10 mouse cellular contexts compared by ENCODE assay signal in genomic region chr12:108766866-108767265, GRCm38 (mm10). TPM values are rescaled to one million over a fixed set of nuclear protein-coding genes. Genes with fewer than 3 reads are reported as not detected.
A peak's percentile ranks its signal among the peaks of the same experiment; 100 is the strongest.
DNase-seq lines count a peak whose midpoint lies in the region; ATAC-seq lines count a peak whose summit lies in the region.
"Had no signal": no experiment of that assay in that cellular context is flagged by ENCODE, and none has a peak within 500 bp of the region (broad histone marks: within the 10 kb centered on the region; RNA-seq: fewer than 3 reads in every experiment).

No protein-coding gene starts in this region.

- ATAC-seq in forebrain, embryonic 13.5 days, result no peak
- ATAC-seq in forebrain, embryonic 12.5 days (ENCODE audit: low FRiP score), result no peak
- no peak for ATAC-seq in limb, embryonic 12.5 days (ENCODE audit: insufficient number of reproducible peaks, insufficient read depth, low FRiP score, low TSS enrichment, low read depth)
- no peak for ATAC-seq in intestine, embryonic 14.5 days (replicated peaks; ENCODE audit: low FRiP score, low TSS enrichment, low read depth)
- no peak for ATAC-seq in neural tube, embryonic 14.5 days (ENCODE audit: low read depth)

- H3K9me3 ChIP-seq in forebrain, embryonic 13.5 days (replicated peaks), result no peaks in the 10 kb centered on the region
- H3K9me3 ChIP-seq in forebrain, embryonic 12.5 days, result no peaks in the 10 kb centered on the region
- H3K9me3 ChIP-seq in limb, embryonic 12.5 days, result no peaks in the 10 kb centered on the region
- no peaks in the 10 kb centered on the region for H3K9me3 ChIP-seq in limb, embryonic 10.5 days (replicated peaks)
- no peaks in the 10 kb centered on the region for H3K9me3 ChIP-seq in intestine, embryonic 14.5 days (ENCODE audit: control insufficient read depth, low read length)
- H3K9me3 ChIP-seq in neural tube, embryonic 14.5 days (ENCODE audit: control insufficient read depth, low read length), result no peaks in the 10 kb centered on the region

- DNase-seq in limb, embryonic 10.5 days (ENCODE audit: low spot score), result no peak
- DNase-seq in intestine, embryonic 14.5 days (ENCODE audit: low spot score), result no peak
- no peak for DNase-seq in MN1 (ENCODE audit: low spot score)
- DNase-seq in B cell, adult 2 months, result no peak
- DNase-seq: cerebellum, adult 9-11 months; gastrocnemius, postnatal 14 days had no signal

- no peaks in the 10 kb centered on the region for H3K36me3 ChIP-seq in forebrain, embryonic 13.5 days (ENCODE audit: poor library complexity, severe bottlenecking)
- 0 out of 2 replicates have a peak, but pooled peaks cover 3% of the 10 kb centered on the region for H3K36me3 ChIP-seq in forebrain, embryonic 12.5 days (replicated peaks)
- H3K36me3 ChIP-seq in limb, embryonic 12.5 days, result no peaks in the 10 kb centered on the region
- 0 out of 2 replicates have a peak, but pooled peaks cover 6% of the 10 kb centered on the region for H3K36me3 ChIP-seq in limb, embryonic 10.5 days
- H3K36me3 ChIP-seq in intestine, embryonic 14.5 days (ENCODE audit: control insufficient read depth, insufficient read depth, low read length), result no peaks in the 10 kb centered on the region
- H3K36me3 ChIP-seq in neural tube, embryonic 14.5 days (ENCODE audit: control insufficient read depth, insufficient read depth, low read length), result no peaks in the 10 kb centered on the region

- 69% methylated on average over 7 of the region's 7 CpGs for WGBS in forebrain, embryonic 13.5 days
- 58% methylated on average over 7 of the region's 7 CpGs for WGBS in forebrain, embryonic 12.5 days
- 62% methylated on average over 7 of the region's 7 CpGs for WGBS in limb, embryonic 12.5 days
- 74% methylated on average over 7 of the region's 7 CpGs for WGBS in limb, embryonic 10.5 days
- 52% methylated on average over 7 of the region's 7 CpGs for WGBS in intestine, embryonic 14.5 days
- WGBS in neural tube, embryonic 14.5 days, result 38% methylated on average over 7 of the region's 7 CpGs

- no peak overlapping the region for H3K9ac ChIP-seq in forebrain, embryonic 13.5 days
- no peak overlapping the region for H3K9ac ChIP-seq in forebrain, embryonic 12.5 days
- H3K9ac ChIP-seq in limb, embryonic 12.5 days (replicated peaks), result no peak overlapping the region
- H3K9ac ChIP-seq in intestine, embryonic 14.5 days (ENCODE audit: low read length), result no peak overlapping the region
- no peak overlapping the region for H3K9ac ChIP-seq in neural tube, embryonic 14.5 days (replicated peaks; ENCODE audit: low read depth, low read length)

- no peak overlapping the region for H3K4me3 ChIP-seq in forebrain, embryonic 13.5 days
- H3K4me3 ChIP-seq in forebrain, embryonic 12.5 days (replicated peaks), result no peak overlapping the region
- H3K4me3 ChIP-seq in limb, embryonic 12.5 days (replicated peaks), result no peak overlapping the region
- H3K4me3 ChIP-seq in limb, embryonic 10.5 days, result no peak overlapping the region
- H3K4me3 ChIP-seq in intestine, embryonic 14.5 days (ENCODE audit: low read depth, low read length), result no peak overlapping the region
- H3K4me3 ChIP-seq in neural tube, embryonic 14.5 days (ENCODE audit: low read depth, low read length), result no peak overlapping the region

- H3K4me1 ChIP-seq in forebrain, embryonic 13.5 days, result 0 out of 2 replicates have a peak, but pooled peaks cover 10% of the 10 kb centered on the region
- no peaks in the 10 kb centered on the region for H3K4me1 ChIP-seq in forebrain, embryonic 12.5 days
- peaks cover 21% of the 10 kb centered on the region for H3K4me1 ChIP-seq in limb, embryonic 12.5 days (replicated peaks)
- H3K4me1 ChIP-seq in limb, embryonic 10.5 days, result peaks cover 24% of the 10 kb centered on the region
- H3K4me1 ChIP-seq in intestine, embryonic 14.5 days (replicated peaks; ENCODE audit: control insufficient read depth, insufficient read depth, low read length), result peaks cover 15% of the 10 kb centered on the region
- peaks cover 3% of the 10 kb centered on the region; the same call in 1 of the 2 replicates for H3K4me1 ChIP-seq in neural tube, embryonic 14.5 days (ENCODE audit: control insufficient read depth, insufficient read depth, low read length)

- no peak overlapping the region for H3K4me2 ChIP-seq in forebrain, embryonic 13.5 days
- no peak overlapping the region for H3K4me2 ChIP-seq in forebrain, embryonic 12.5 days
- no peak overlapping the region for H3K4me2 ChIP-seq in limb, embryonic 12.5 days
- H3K4me2 ChIP-seq in intestine, embryonic 14.5 days (ENCODE audit: low read length), result peak overlapping the region; percentile 60; the same call in 1 of the 2 replicates
- H3K4me2 ChIP-seq in neural tube, embryonic 14.5 days (ENCODE audit: low read depth, low read length), result peak overlapping the region; percentile 8; the same call in 1 of the 2 replicates

- no peaks in the 10 kb centered on the region for H3K27me3 ChIP-seq in forebrain, embryonic 13.5 days
- no peaks in the 10 kb centered on the region for H3K27me3 ChIP-seq in forebrain, embryonic 12.5 days
- no peaks in the 10 kb centered on the region for H3K27me3 ChIP-seq in limb, embryonic 12.5 days
- H3K27me3 ChIP-seq in limb, embryonic 10.5 days (ENCODE audit: low read depth, poor library complexity, severe bottlenecking), result no peaks in the 10 kb centered on the region
- no peaks in the 10 kb centered on the region for H3K27me3 ChIP-seq in intestine, embryonic 14.5 days (replicated peaks; ENCODE audit: control insufficient read depth, insufficient read depth, low read length)
- H3K27me3 ChIP-seq in neural tube, embryonic 14.5 days (ENCODE audit: control insufficient read depth, insufficient read depth, low read length), result no peaks in the 10 kb centered on the region

- H3K27ac ChIP-seq in forebrain, embryonic 13.5 days, result peak overlapping the region; percentile 10; the same call in 1 of the 2 replicates
- H3K27ac ChIP-seq in forebrain, embryonic 12.5 days, result no peak overlapping the region
- peak overlapping the region; percentile 87; the same call in 1 of the 2 replicates for H3K27ac ChIP-seq in limb, embryonic 12.5 days
- no peak overlapping the region for H3K27ac ChIP-seq in limb, embryonic 10.5 days
- H3K27ac ChIP-seq in intestine, embryonic 14.5 days (ENCODE audit: low read depth), result no peak overlapping the region
- H3K27ac ChIP-seq in neural tube, embryonic 14.5 days (ENCODE audit: low read depth, low read length), result no peak overlapping the region

RNA-seq across cellular contexts. Expression of gene Yy1, which starts 25.9 kb away (rescaled TPM):
- polyA plus RNA-seq in forebrain, embryonic 13.5 days (2015; fragmentation: Nextera tagmentation; extraction: Ambion mirVana), result 15.8 and 17.3 TPM in 2 replicates
- polyA plus RNA-seq in forebrain, embryonic 12.5 days (2016; fragmentation: Nextera tagmentation; extraction: Ambion mirVana), result 19.5 and 21.5 TPM in 2 replicates
- 23.8 and 24.0 TPM in 2 replicates for polyA plus RNA-seq in limb, embryonic 12.5 days (2016; fragmentation: Nextera tagmentation; extraction: Ambion mirVana)
- 16.9 and 19.0 TPM in 2 replicates for polyA plus RNA-seq in limb, embryonic 10.5 days (2016; fragmentation: Nextera tagmentation; extraction: Ambion mirVana)
- polyA plus RNA-seq in intestine, embryonic 14.5 days (2014; fragmentation: Nextera tagmentation; extraction: Ambion mirVana), result 18.4 and 20.5 TPM in 2 replicates
- polyA plus RNA-seq in neural tube, embryonic 14.5 days (2014; fragmentation: Nextera tagmentation; extraction: Ambion mirVana), result 14.9 and 15.2 TPM in 2 replicates

Comparison
In these comparisons a context has a peak if more than half of its experiments do, and no peak if none do; other contexts are left out.
1. H3K27ac ChIP-seq: peak in forebrain, embryonic 13.5 days (single experiment) and limb, embryonic 12.5 days (single experiment); none in forebrain, embryonic 12.5 days (single experiment), limb, embryonic 10.5 days (single experiment), intestine, embryonic 14.5 days (single experiment) and neural tube, embryonic 14.5 days (single experiment).
2. H3K4me2 ChIP-seq: peak in intestine, embryonic 14.5 days (single experiment) and neural tube, embryonic 14.5 days (single experiment); none in forebrain, embryonic 13.5 days (single experiment), forebrain, embryonic 12.5 days (single experiment) and limb, embryonic 12.5 days (single experiment).